Mouse (Mus musculus) forebrain, embryonic 14.5 days (tissue): Measurements from ENCODE around the gene Met. TPM values are rescaled to one million over a fixed set of nuclear protein-coding genes. Genes with fewer than 3 reads are reported as not detected.

Experiments
- ATAC-seq: fragments of 200-750 bp; cut with Nextera tagmentation; 2 replicates; pipeline ENCODE4 v1.8.0; 2017; ENCODE audit warnings: mild to moderate bottlenecking, moderate library complexity
- DNase-seq: peaks from one replicate; pipeline ENCODE4 v3.0.0-alpha.2; 2015; ENCODE audit warnings: low spot score
- H3K27ac ChIP-seq: fragments of 300-500 bp; sonication (generic); 2 replicates; pipeline ENCODE4 v1.5.1; 2014; ENCODE audit warnings: low read depth, mild to moderate bottlenecking, control low read depth, low read length, moderate library complexity
- H3K27me3 ChIP-seq: fragments of 300-500 bp; sonication (generic); replicated peaks from 2 replicates; pipeline ENCODE4 v1.6.1; 2014; ENCODE audit warnings: low read length, control low read depth, mixed read lengths; ENCODE audit not compliant: control insufficient read depth, insufficient read depth
- H3K36me3 ChIP-seq: fragments of 300-500 bp; sonication (generic); 2 replicates; pipeline ENCODE4 v1.6.1; 2014; ENCODE audit warnings: low read length, control low read depth; ENCODE audit not compliant: control insufficient read depth, insufficient read depth
- H3K4me1 ChIP-seq: fragments of 300-500 bp; sonication (generic); 2 replicates; pipeline ENCODE4 v1.6.1; 2014; ENCODE audit warnings: antibody characterized with exemption, low read length, control low read depth; ENCODE audit not compliant: control insufficient read depth, insufficient read depth
- H3K4me2 ChIP-seq: fragments of 300-500 bp; sonication (generic); 2 replicates; pipeline ENCODE4 v1.6.1; 2014; ENCODE audit warnings: mild to moderate bottlenecking, control low read depth, low read length
- H3K4me3 ChIP-seq: fragments of 300-500 bp; sonication (generic); 2 replicates; pipeline ENCODE4 v1.5.1; 2014; ENCODE audit warnings: low read depth, low read length, control low read depth
- H3K9ac ChIP-seq: fragments of 300-500 bp; sonication (generic); 2 replicates; pipeline ENCODE4 v1.6.1; 2014; ENCODE audit warnings: mild to moderate bottlenecking, low read length, control low read depth, moderate library complexity
- H3K9me3 ChIP-seq: fragments of 300-500 bp; sonication (generic); replicated peaks from 2 replicates; pipeline ENCODE4 v1.6.1; 2016; ENCODE audit warnings: low read length, control low read depth, mixed read lengths; ENCODE audit not compliant: control insufficient read depth
- WGBS: fragments of 180-500 bp; shearing (Covaris S2); extraction: QIAGEN DNeasy Blood & Tissue Kit; methylation state at CpG from one replicate; pipeline ENCODE4 v1.1.7; 2014; 5-methylcytosine and 5-hydroxymethylcytosine counted together
- polyA plus RNA-seq: library from polyadenylated mRNA; unstranded; fragments of >200 nt; fragmentation: Nextera tagmentation; extraction: Ambion mirVana; gene quantifications from 2 replicates; pipeline ENCODE4 v1.2.1, GENCODE M21; 2014

The Met gene
- polyA plus RNA-seq, 1 experiment from 2014 or later = 0.98 TPM

DNA sequence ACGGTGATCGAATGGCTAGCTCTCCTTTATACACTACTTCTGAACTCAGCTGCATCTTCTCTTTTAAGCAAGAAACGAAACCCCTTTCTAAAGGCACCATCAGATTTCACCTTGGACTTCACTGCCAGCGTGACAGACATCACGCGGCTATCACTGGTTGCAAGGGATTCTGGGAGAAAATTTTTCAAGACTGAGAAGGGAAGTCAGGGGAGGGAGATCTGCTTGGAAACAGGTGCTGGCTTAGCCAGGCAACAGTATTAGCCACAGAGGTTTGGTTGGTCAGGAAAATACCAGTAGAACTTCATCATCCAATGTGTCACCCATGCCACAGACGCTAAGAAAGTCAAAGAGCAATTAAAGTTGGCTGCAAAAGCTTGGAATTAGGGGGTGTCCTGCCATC, 2.2 kb upstream of the Met start:
- peaks cover 16% of the 10 kb centered on the region for H3K27me3 ChIP-seq
- no peak for DNase-seq
- 82% methylated on average over 7 of the region's 7 CpGs for WGBS

DNA sequence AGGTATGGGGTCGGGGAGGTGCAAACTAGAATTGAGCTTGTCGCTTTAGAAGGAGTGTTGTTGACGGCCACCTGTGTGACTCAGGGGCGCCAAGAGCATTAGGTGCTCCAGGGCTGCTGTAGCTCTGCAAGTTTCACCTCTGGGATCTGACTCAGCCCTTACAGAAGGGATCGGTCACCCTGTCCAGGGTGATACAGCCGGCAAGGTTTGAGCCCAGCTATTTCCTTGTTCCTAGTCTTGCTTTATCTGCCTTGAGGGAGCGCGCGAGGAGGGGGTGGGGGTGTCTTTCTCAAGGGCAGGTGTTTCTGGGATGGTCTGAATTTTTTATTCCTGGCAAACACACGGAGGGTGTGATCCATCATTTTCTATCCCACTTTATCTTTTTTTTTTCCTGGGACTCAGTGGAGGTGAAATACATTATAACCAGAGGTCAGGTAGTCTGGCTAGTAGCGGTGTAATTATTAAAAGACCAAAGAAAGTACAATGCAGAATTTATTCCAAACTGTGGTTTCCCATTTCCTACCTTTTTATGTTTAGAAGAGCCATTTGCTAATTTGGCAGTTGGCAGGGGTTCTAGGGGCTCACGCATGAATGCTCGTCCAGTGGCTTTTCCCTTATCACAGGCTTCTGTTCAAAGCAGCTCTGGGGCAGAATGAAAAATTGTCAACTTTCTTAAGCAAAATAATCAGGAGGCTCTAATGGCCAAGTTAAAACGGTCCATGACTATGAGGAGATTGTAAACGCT, 853 bp downstream of the Met start:
- Histone ChIP-seq H3K27ac (no peak overlapping the region), H3K4me3 (peak overlapping the region; percentile 68), H3K27me3 (peaks cover 16% of the 10 kb centered on the region), H3K4me1 (peaks cover 11% of the 10 kb centered on the region), H3K9me3 (no peaks in the 10 kb centered on the region), H3K4me2 (peak overlapping the region; percentile 98), H3K36me3 (no peaks in the 10 kb centered on the region), H3K9ac (peak overlapping the region; percentile 63)
- 3% methylated on average over 15 of the region's 15 CpGs for WGBS
- ATAC-seq = peak; percentile 32
- peak; percentile 53 for DNase-seq

More for the DNA sequence above, 2.2 kb upstream of the Met start:
- Histone ChIP-seq H3K36me3 (no peaks in the 10 kb centered on the region), H3K4me2 (no peak overlapping the region), H3K4me1 (peaks cover 11% of the 10 kb centered on the region), H3K9ac (no peak overlapping the region), H3K27ac (no peak overlapping the region), H3K9me3 (no peaks in the 10 kb centered on the region), H3K4me3 (no peak overlapping the region)
- ATAC-seq = no peak

GRCm38 (mm10) chr6:17466526-17466925, 2.9 kb downstream of the Met start:
- peaks cover 16% of the 10 kb centered on the region for H3K27me3 ChIP-seq
- H3K36me3 ChIP-seq = no peaks in the 10 kb centered on the region
- H3K9me3 ChIP-seq = no peaks in the 10 kb centered on the region
- peaks cover 11% of the 10 kb centered on the region for H3K4me1 ChIP-seq
- ATAC-seq (no peak), DNase-seq (no peak)
- no peak overlapping the region for H3K27ac ChIP-seq
- H3K4me2 ChIP-seq = no peak overlapping the region
- WGBS = 89% methylated on average over 3 of the region's 3 CpGs
- H3K9ac ChIP-seq = no peak overlapping the region
- no peak overlapping the region for H3K4me3 ChIP-seq

DNA sequence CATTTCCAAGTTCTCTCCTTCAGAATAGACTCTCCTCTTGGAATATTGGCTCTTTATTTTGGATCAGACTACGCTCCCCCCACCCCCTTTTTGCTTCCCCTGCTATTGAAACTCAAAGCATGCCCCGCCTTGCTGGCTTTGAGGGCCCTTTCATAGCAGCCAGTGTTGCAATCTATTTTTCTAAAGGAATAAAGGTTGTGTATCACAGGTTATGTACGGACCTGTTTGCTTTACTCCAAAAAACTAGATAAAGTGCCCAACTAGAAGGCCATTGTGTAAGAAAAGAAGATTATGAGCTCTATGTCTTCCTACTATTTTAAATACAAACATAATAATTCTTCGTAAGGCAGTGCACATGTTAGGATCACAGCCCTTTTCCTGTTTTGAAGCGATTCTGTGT, 5.4 kb downstream of the Met start:
- WGBS = 87% methylated on average over 5 of the region's 5 CpGs

DNA sequence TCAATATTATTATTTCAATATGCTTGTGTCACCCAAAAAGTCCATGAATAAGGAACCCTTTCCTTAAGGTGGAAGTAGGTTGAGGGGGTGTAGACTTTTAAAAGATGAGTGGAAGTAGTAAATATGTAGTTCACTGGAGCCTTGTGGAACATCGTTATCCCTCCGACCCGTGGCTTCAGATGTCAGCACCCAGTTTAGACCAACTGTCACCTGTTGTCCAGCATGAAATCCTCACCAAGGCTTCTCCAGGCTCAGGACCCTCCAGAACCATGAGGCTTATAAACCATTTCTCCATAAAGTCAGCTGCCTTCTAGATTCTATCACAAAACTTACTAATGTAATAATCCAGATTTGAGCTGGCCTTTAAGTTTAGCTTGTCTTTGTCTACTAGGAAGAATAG, 9.5 kb downstream of the Met start:
- Histone ChIP-seq H3K9ac (no peak overlapping the region), H3K27me3 (no peaks in the 10 kb centered on the region), H3K9me3 (no peaks in the 10 kb centered on the region), H3K27ac (no peak overlapping the region), H3K4me2 (no peak overlapping the region), H3K4me1 (no peaks in the 10 kb centered on the region), H3K36me3 (no peaks in the 10 kb centered on the region), H3K4me3 (no peak overlapping the region)
- ATAC-seq = no peak
- 88% methylated on average over 3 of the region's 3 CpGs for WGBS
- no peak for DNase-seq

More for the DNA sequence above, 5.4 kb downstream of the Met start:
- DNase-seq (no peak), ATAC-seq (no peak)
- H3K4me3 ChIP-seq = no peak overlapping the region
- no peak overlapping the region for H3K9ac ChIP-seq
- H3K36me3 ChIP-seq = no peaks in the 10 kb centered on the region
- H3K27me3 ChIP-seq = peaks cover 4% of the 10 kb centered on the region
- peaks cover 7% of the 10 kb centered on the region for H3K4me1 ChIP-seq
- no peak overlapping the region for H3K4me2 ChIP-seq
- H3K9me3 ChIP-seq = no peaks in the 10 kb centered on the region
- H3K27ac ChIP-seq = no peak overlapping the region

GRCm38 (mm10) chr6:17477823-17478222, 14.2 kb downstream of the Met start:
- H3K27ac ChIP-seq = no peak overlapping the region
- H3K9ac ChIP-seq = no peak overlapping the region
- no peak for DNase-seq
- no peak overlapping the region for H3K4me3 ChIP-seq
- 69% methylated on average over 1 of the region's 1 CpGs for WGBS
- H3K4me2 ChIP-seq = no peak overlapping the region
- no peaks in the 10 kb centered on the region for H3K36me3 ChIP-seq
- no peaks in the 10 kb centered on the region for H3K4me1 ChIP-seq
- H3K27me3 ChIP-seq = no peaks in the 10 kb centered on the region
- ATAC-seq = no peak
- no peaks in the 10 kb centered on the region for H3K9me3 ChIP-seq

DNA sequence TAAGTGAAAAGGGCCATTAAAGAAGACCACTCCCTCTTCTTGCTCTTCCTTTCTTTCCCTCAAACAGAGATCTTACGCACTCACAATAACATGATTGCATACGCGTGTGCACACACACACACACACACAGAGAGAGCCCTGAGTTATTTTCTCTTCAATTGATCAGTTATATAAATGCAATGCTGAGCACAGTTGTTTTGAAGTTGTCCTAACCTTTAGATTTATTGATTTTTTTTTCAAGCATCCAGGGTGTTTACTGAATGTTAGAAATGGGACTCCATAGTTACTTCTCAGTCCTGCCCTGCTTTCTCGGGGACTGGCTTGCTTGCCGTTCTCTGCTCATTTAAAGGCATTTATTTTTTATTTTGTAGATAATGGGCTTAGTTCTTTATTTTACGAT, 14.7 kb downstream of the Met start:
- Histone ChIP-seq H3K9me3 (no peaks in the 10 kb centered on the region), H3K4me2 (no peak overlapping the region), H3K27me3 (no peaks in the 10 kb centered on the region), H3K9ac (no peak overlapping the region), H3K36me3 (no peaks in the 10 kb centered on the region), H3K4me3 (no peak overlapping the region), H3K27ac (no peak overlapping the region), H3K4me1 (no peaks in the 10 kb centered on the region)
- WGBS = 84% methylated on average over 6 of the region's 6 CpGs
- ATAC-seq (no peak), DNase-seq (no peak)

- H3K4me2 ChIP-seq = no peak overlapping the region
- 71% methylated on average over 10 of the region's 10 CpGs for WGBS
- ATAC-seq = no peak
These were observed 15.4 kb downstream of the Met start for GRCm38 (mm10) chr6:17478838-17479570.

DNA sequence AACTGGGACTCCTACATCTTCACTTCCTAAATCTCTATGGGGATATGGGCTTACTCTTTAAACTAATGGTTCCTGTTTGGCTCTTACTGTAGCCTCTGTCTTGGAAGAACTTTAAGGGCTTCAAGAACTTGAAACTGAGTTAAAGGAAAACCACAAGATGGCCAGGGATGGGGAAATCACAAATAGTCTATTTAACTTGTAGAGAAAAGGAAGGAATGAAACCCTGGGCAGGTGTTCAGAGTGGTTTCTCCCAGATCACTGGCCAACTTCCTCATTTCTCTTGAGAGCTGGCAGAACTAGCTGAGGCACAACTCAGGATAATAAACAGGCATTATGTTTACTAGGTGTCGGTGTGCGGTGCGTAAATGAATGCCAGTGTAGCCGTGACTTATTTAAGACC, 17.5 kb downstream of the Met start:
- ATAC-seq (no peak), DNase-seq (no peak)
- no peak overlapping the region for H3K4me2 ChIP-seq
- H3K4me1 ChIP-seq = no peaks in the 10 kb centered on the region
- H3K4me3 ChIP-seq = no peak overlapping the region
- no peaks in the 10 kb centered on the region for H3K27me3 ChIP-seq
- H3K36me3 ChIP-seq = no peaks in the 10 kb centered on the region
- H3K27ac ChIP-seq = no peak overlapping the region
- H3K9me3 ChIP-seq = no peaks in the 10 kb centered on the region
- WGBS = 84% methylated on average over 4 of the region's 4 CpGs
- H3K9ac ChIP-seq = no peak overlapping the region

More at GRCm38 (mm10) chr6:17478838-17479570, 15.4 kb downstream of the Met start:
- Histone ChIP-seq H3K9me3 (no peaks in the 10 kb centered on the region), H3K27ac (no peak overlapping the region), H3K4me1 (no peaks in the 10 kb centered on the region), H3K9ac (no peak overlapping the region), H3K27me3 (no peaks in the 10 kb centered on the region), H3K36me3 (no peaks in the 10 kb centered on the region), H3K4me3 (no peak overlapping the region)
- DNase-seq = no peak
